Mouse (Mus musculus): ENCODE results near the gene Olfr617. TPM values are rescaled to one million over a fixed set of nuclear protein-coding genes. Genes with fewer than 3 reads are reported as not detected.

Gene Olfr617
- polyA plus RNA-seq, 1 experiment from 2014 or later: not detected

Small RNA genes lying within 50 kb of the gene (microRNA-seq; reads per million reads assigned to microRNA genes)
- gene Gm26506: not detected

Other genes starting within 250 kb of the Olfr617 start
- not detected in 2 replicates for gene Olfr598, start 249.5 kb upstream of the Olfr617 start, polyA plus RNA-seq (2015; fragmentation: Nextera tagmentation; extraction: Ambion mirVana)
- not detected in 2 replicates for gene Olfr599, start 237.1 kb upstream of the Olfr617 start, polyA plus RNA-seq (2015; fragmentation: Nextera tagmentation; extraction: Ambion mirVana)
- not detected in 2 replicates for gene Olfr600, start 223.4 kb upstream of the Olfr617 start, polyA plus RNA-seq (2015; fragmentation: Nextera tagmentation; extraction: Ambion mirVana)
- not detected in 2 replicates for gene Olfr601, start 210.4 kb upstream of the Olfr617 start, polyA plus RNA-seq (2015; fragmentation: Nextera tagmentation; extraction: Ambion mirVana)
- not detected in 2 replicates for gene Olfr603, start 186.9 kb upstream of the Olfr617 start, polyA plus RNA-seq (2015; fragmentation: Nextera tagmentation; extraction: Ambion mirVana)
- gene Usp17lc, start 158.0 kb upstream of the Olfr617 start, polyA plus RNA-seq (2015; fragmentation: Nextera tagmentation; extraction: Ambion mirVana): not detected in 2 replicates
- gene Olfr605, start 127.6 kb upstream of the Olfr617 start, polyA plus RNA-seq (2015; fragmentation: Nextera tagmentation; extraction: Ambion mirVana): not detected in 2 replicates
- gene Olfr606, start 124.0 kb upstream of the Olfr617 start, polyA plus RNA-seq (2015; fragmentation: Nextera tagmentation; extraction: Ambion mirVana): not detected in 2 replicates
- not detected in 2 replicates for gene Olfr607, start 108.9 kb upstream of the Olfr617 start, polyA plus RNA-seq (2015; fragmentation: Nextera tagmentation; extraction: Ambion mirVana)
- gene Olfr608, start 103.2 kb upstream of the Olfr617 start, polyA plus RNA-seq (2015; fragmentation: Nextera tagmentation; extraction: Ambion mirVana): not detected in 2 replicates
- not detected in 2 replicates for gene Olfr609, start 75.0 kb upstream of the Olfr617 start, polyA plus RNA-seq (2015; fragmentation: Nextera tagmentation; extraction: Ambion mirVana)
- gene Olfr610, start 60.9 kb upstream of the Olfr617 start, polyA plus RNA-seq (2015; fragmentation: Nextera tagmentation; extraction: Ambion mirVana): not detected in 2 replicates
- gene Olfr611, start 52.2 kb upstream of the Olfr617 start, polyA plus RNA-seq (2015; fragmentation: Nextera tagmentation; extraction: Ambion mirVana): not detected in 2 replicates
- gene Olfr612, start 30.3 kb upstream of the Olfr617 start, polyA plus RNA-seq (2015; fragmentation: Nextera tagmentation; extraction: Ambion mirVana): not detected in 2 replicates
- not detected in 2 replicates for gene Olfr613, start 25.0 kb upstream of the Olfr617 start, polyA plus RNA-seq (2015; fragmentation: Nextera tagmentation; extraction: Ambion mirVana)
- not detected in 2 replicates for gene Olfr615, start 17.0 kb upstream of the Olfr617 start, polyA plus RNA-seq (2015; fragmentation: Nextera tagmentation; extraction: Ambion mirVana)
- gene Olfr616, start 3.9 kb upstream of the Olfr617 start, polyA plus RNA-seq (2015; fragmentation: Nextera tagmentation; extraction: Ambion mirVana): not detected in 2 replicates
- not detected in 2 replicates for gene Olfr618, start 17.0 kb downstream of the Olfr617 start, polyA plus RNA-seq (2015; fragmentation: Nextera tagmentation; extraction: Ambion mirVana)
- not detected in 2 replicates for gene Olfr619, start 27.5 kb downstream of the Olfr617 start, polyA plus RNA-seq (2015; fragmentation: Nextera tagmentation; extraction: Ambion mirVana)
- not detected in 2 replicates for gene Olfr620, start 39.5 kb downstream of the Olfr617 start, polyA plus RNA-seq (2015; fragmentation: Nextera tagmentation; extraction: Ambion mirVana)
- not detected in 2 replicates for gene Olfr622, start 69.6 kb downstream of the Olfr617 start, polyA plus RNA-seq (2015; fragmentation: Nextera tagmentation; extraction: Ambion mirVana)
- gene Olfr623, start 90.6 kb downstream of the Olfr617 start, polyA plus RNA-seq (2015; fragmentation: Nextera tagmentation; extraction: Ambion mirVana): not detected in 2 replicates
- gene Olfr624, start 98.1 kb downstream of the Olfr617 start, polyA plus RNA-seq (2015; fragmentation: Nextera tagmentation; extraction: Ambion mirVana): 0.04 and 0.05 TPM in 2 replicates
- not detected in 2 replicates for gene Olfr625-ps1, start 109.7 kb downstream of the Olfr617 start, polyA plus RNA-seq (2015; fragmentation: Nextera tagmentation; extraction: Ambion mirVana)
- gene Olfr243, start 141.6 kb downstream of the Olfr617 start, polyA plus RNA-seq (2015; fragmentation: Nextera tagmentation; extraction: Ambion mirVana): not detected in 2 replicates
- gene Olfr628, start 157.3 kb downstream of the Olfr617 start, polyA plus RNA-seq (2015; fragmentation: Nextera tagmentation; extraction: Ambion mirVana): not detected in 2 replicates
- not detected in 2 replicates for gene Olfr629, start 171.9 kb downstream of the Olfr617 start, polyA plus RNA-seq (2015; fragmentation: Nextera tagmentation; extraction: Ambion mirVana)
- gene Olfr630, start 184.3 kb downstream of the Olfr617 start, polyA plus RNA-seq (2015; fragmentation: Nextera tagmentation; extraction: Ambion mirVana): not detected in 2 replicates
- not detected in 2 replicates for gene Olfr69, start 198.5 kb downstream of the Olfr617 start, polyA plus RNA-seq (2015; fragmentation: Nextera tagmentation; extraction: Ambion mirVana)
- gene Olfr68, start 206.6 kb downstream of the Olfr617 start, polyA plus RNA-seq (2015; fragmentation: Nextera tagmentation; extraction: Ambion mirVana): not detected in 2 replicates
- gene Olfr67, start 218.8 kb downstream of the Olfr617 start, polyA plus RNA-seq (2015; fragmentation: Nextera tagmentation; extraction: Ambion mirVana): not detected in 2 replicates
- gene Hbb-bt, start 240.9 kb downstream of the Olfr617 start, polyA plus RNA-seq (2015; fragmentation: Nextera tagmentation; extraction: Ambion mirVana): 3,025 and 3,577 TPM in 2 replicates

Measured in stomach, embryonic 16.5 days (tissue).